Mouse (Mus musculus): ENCODE results near the gene Zc2hc1b.

The Zc2hc1b gene

GRCm38 (mm10) chr10:13171461-13171860, 6.4 kb downstream of the Zc2hc1b start:
- DNase-seq, result no peak

GRCm38 (mm10) chr10:13170739-13171448, 6.9 kb downstream of the Zc2hc1b start:
- no peak for DNase-seq

- no peak for DNase-seq
Observed at GRCm38 (mm10) chr10:13168461-13168860, 9.4 kb downstream of the Zc2hc1b start.

GRCm38 (mm10) chr10:13162031-13162430, 15.8 kb downstream of the Zc2hc1b start:
- no peak for DNase-seq

GRCm38 (mm10) chr10:13160913-13161312, 16.9 kb downstream of the Zc2hc1b start:
- no peak for DNase-seq

- no peak for DNase-seq
Observed at GRCm38 (mm10) chr10:13155377-13155776, 22.4 kb downstream of the Zc2hc1b start.

GRCm38 (mm10) chr10:13152811-13153364, 24.9 kb downstream of the Zc2hc1b start:
- DNase-seq, result no peak

GRCm38 (mm10) chr10:13151353-13151752, 26.5 kb downstream of the Zc2hc1b start:
- peak in 1 of 2 experiments; percentile 5 for DNase-seq

- DNase-seq, result no peak
Observed at GRCm38 (mm10) chr10:13150435-13150834, 27.4 kb downstream of the Zc2hc1b start.

GRCm38 (mm10) chr10:13140434-13140833, 37.4 kb downstream of the Zc2hc1b start:
- no peak for DNase-seq

GRCm38 (mm10) chr10:13137906-13138305, 39.9 kb downstream of the Zc2hc1b start:
- DNase-seq, result no peak

- DNase-seq, result no peak
Observed at GRCm38 (mm10) chr10:13135751-13136150, 42.1 kb downstream of the Zc2hc1b start.

- DNase-seq, result no peak
Observed at GRCm38 (mm10) chr10:13135276-13135675, 42.5 kb downstream of the Zc2hc1b start.

GRCm38 (mm10) chr10:13133850-13134249, 44.0 kb downstream of the Zc2hc1b start:
- no peak for DNase-seq

- DNase-seq, result no peak
Observed at GRCm38 (mm10) chr10:13127946-13128345, 49.9 kb downstream of the Zc2hc1b start.

- DNase-seq, result peak in 1 of 2 experiments; percentile 64
Observed at GRCm38 (mm10) chr10:13127335-13127734, 50.5 kb downstream of the Zc2hc1b start.

- DNase-seq, result no peak
Observed at GRCm38 (mm10) chr10:13125811-13126210, 52.0 kb downstream of the Zc2hc1b start.

- no peak for DNase-seq
Observed at GRCm38 (mm10) chr10:13119300-13119699, 58.5 kb downstream of the Zc2hc1b start.

- DNase-seq, result no peak
Observed at GRCm38 (mm10) chr10:13118770-13119102, 59.1 kb downstream of the Zc2hc1b start.

GRCm38 (mm10) chr10:13118024-13118769, 59.6 kb downstream of the Zc2hc1b start:
- no peak for DNase-seq

- no peak for DNase-seq
Observed at GRCm38 (mm10) chr10:13116706-13117665, 60.8 kb downstream of the Zc2hc1b start.

- no peak for DNase-seq
Observed at GRCm38 (mm10) chr10:13115030-13115429, 62.8 kb downstream of the Zc2hc1b start.

GRCm38 (mm10) chr10:13113641-13114040, 64.2 kb downstream of the Zc2hc1b start:
- no peak for DNase-seq
